Mouse (Mus musculus) midbrain, embryonic 11.5 days (tissue): ENCODE data around the gene Sdk2. TPM values are rescaled to one million over a fixed set of nuclear protein-coding genes. Genes with fewer than 3 reads are reported as not detected.

Experiments used
- ATAC-seq: fragments of 200-750 bp; cut with Nextera tagmentation; 2 replicates; pipeline ENCODE4 v1.8.0; 2017; ENCODE audit warnings: moderate TSS enrichment, moderate library complexity; ENCODE audit not compliant: low FRiP score
- DNase-seq: peaks from one replicate; pipeline ENCODE4 v3.0.0; 2015; ENCODE audit warnings: low spot score; ENCODE audit errors: missing footprints
- H3K27ac ChIP-seq: fragments of 300-500 bp; sonication (generic); 2 replicates; pipeline ENCODE4 v1.5.1; 2014; ENCODE audit warnings: low read depth, low read length
- H3K27me3 ChIP-seq: fragments of 300-500 bp; sonication (generic); 2 replicates; pipeline ENCODE4 v1.6.1; 2014; ENCODE audit warnings: mild to moderate bottlenecking, low read length, moderate library complexity, mixed read lengths; ENCODE audit not compliant: control insufficient read depth, insufficient read depth
- H3K36me3 ChIP-seq: fragments of 300-500 bp; sonication (generic); 2 replicates; pipeline ENCODE4 v1.6.1; 2014; ENCODE audit warnings: mild to moderate bottlenecking, low read length, moderate library complexity, mixed read lengths; ENCODE audit not compliant: control insufficient read depth, insufficient read depth
- H3K4me1 ChIP-seq: fragments of 300-500 bp; sonication (generic); 2 replicates; pipeline ENCODE4 v1.6.1; 2014; ENCODE audit warnings: low read length; ENCODE audit not compliant: control insufficient read depth, insufficient read depth
- H3K4me2 ChIP-seq: fragments of 300-500 bp; sonication (generic); 2 replicates; pipeline ENCODE4 v1.6.1; 2014; ENCODE audit warnings: mild to moderate bottlenecking, moderate library complexity
- H3K4me3 ChIP-seq: fragments of 300-500 bp; sonication (generic); 2 replicates; pipeline ENCODE4 v1.5.1; 2014; ENCODE audit warnings: low read depth, low read length
- H3K9ac ChIP-seq: fragments of 300-500 bp; sonication (generic); 2 replicates; pipeline ENCODE4 v1.6.1; 2014; ENCODE audit warnings: low read length
- H3K9me3 ChIP-seq: fragments of 300-500 bp; sonication (generic); 2 replicates; pipeline ENCODE4 v1.6.1; 2016; ENCODE audit warnings: low read length; ENCODE audit not compliant: control insufficient read depth
- WGBS: fragments of 180-500 bp; shearing (Covaris S2); extraction: QIAGEN DNeasy Blood & Tissue Kit; methylation state at CpG from one replicate; pipeline ENCODE4 v1.1.7; 2014; 5-methylcytosine and 5-hydroxymethylcytosine counted together
- polyA plus RNA-seq: library from polyadenylated mRNA; unstranded; fragments of >200 nt; fragmentation: Nextera tagmentation; extraction: Ambion mirVana; gene quantifications from 2 replicates; pipeline ENCODE4 v1.2.1, GENCODE M21; 2014

The Sdk2 gene
- polyA plus RNA-seq, 1 experiment from 2014 or later: 2.6 TPM

DNA sequence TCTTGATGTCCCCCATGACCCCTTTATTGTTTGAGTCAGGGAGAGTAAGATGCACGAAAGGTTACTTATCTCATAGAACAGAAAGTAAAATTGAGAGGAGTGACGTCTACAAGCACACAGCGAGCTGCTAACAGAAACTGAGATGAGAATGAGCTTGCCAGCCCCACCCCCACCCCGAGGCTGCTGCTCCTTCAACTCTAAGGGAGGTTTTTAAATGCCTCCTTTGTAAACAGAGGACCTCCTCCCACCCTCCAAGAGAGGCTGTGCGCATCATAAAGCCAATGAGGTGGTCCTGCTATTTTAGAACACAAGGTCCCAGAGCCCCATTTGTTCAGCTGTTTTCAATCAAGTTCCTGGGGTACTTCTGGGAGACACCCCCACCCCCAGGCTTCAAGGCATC lies 303.4 kb downstream of the Sdk2 start:
- Histone ChIP-seq H3K4me1 (peaks cover 4% of the 10 kb centered on the region; the same call in 1 of the 2 replicates), H3K27ac (no peak overlapping the region), H3K36me3 (no peaks in the 10 kb centered on the region), H3K9me3 (no peaks in the 10 kb centered on the region), H3K4me2 (no peak overlapping the region), H3K27me3 (no peaks in the 10 kb centered on the region), H3K9ac (no peak overlapping the region), H3K4me3 (no peak overlapping the region)
- ATAC-seq (no peak), DNase-seq (no peak)
- WGBS: 27% methylated on average over 5 of the region's 5 CpGs

DNA sequence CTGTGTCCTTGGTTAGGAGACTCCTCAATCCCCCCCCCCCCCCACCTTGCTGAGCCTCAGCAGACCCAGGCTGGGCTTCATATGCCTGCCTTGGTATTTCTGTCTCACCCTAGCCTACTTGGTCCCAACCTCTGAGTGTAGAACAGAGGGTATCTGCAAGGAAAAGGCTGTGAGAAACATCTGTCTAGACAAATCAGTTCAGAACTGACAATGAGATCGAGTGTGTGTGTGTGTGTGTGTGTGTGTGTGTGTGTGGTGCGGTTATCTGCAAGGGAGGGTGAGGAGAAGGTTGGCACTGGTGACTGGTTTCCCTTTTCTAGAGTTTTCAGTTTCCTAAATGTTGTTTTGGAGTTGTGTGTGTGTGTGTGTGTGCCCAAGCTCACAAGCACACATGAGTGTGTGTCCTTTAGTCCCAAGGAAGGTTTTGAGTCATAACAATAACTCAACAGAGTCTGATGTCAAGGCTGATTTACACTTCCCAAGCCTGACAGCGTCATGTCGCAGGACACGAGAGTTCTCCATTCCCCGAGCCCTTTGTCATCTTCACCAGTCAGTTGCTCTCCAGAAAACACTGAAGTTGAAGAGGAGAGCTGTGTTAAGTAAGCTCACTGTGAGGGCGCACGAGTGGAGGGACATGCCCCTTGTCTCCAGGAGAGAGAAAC lies 304.6 kb downstream of the Sdk2 start:
- no peak overlapping the region for H3K4me3 ChIP-seq
- ATAC-seq (no peak), DNase-seq (no peak)
- H3K4me1 ChIP-seq: peaks cover 4% of the 10 kb centered on the region; the same call in 1 of the 2 replicates
- no peak overlapping the region for H3K4me2 ChIP-seq
- no peaks in the 10 kb centered on the region for H3K36me3 ChIP-seq
- H3K9ac ChIP-seq: no peak overlapping the region
- 81% methylated on average over 8 of the region's 8 CpGs for WGBS
- no peaks in the 10 kb centered on the region for H3K27me3 ChIP-seq
- H3K9me3 ChIP-seq: no peaks in the 10 kb centered on the region
- no peak overlapping the region for H3K27ac ChIP-seq

DNA sequence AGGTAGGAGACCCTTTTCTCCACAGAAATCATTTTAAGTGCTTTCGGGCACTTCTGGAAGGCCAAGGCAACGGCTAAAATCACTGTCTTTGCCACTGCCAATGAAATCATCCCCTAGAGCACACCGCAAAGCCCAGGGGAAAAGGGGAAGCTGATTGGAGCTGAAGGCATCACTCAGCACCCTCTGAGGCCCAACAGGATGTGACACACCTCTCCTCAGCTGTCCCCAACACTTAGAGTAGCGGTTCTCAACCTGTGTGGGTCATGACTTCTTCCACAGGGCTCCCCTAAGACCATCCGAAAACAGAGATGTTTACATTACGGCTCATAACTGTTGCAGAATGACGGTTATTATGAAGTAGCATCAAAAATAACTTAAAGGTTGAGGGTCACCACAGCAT lies 305.2 kb downstream of the Sdk2 start:
- Histone ChIP-seq H3K27me3 (no peaks in the 10 kb centered on the region), H3K27ac (no peak overlapping the region), H3K4me3 (no peak overlapping the region), H3K4me2 (no peak overlapping the region), H3K36me3 (no peaks in the 10 kb centered on the region), H3K4me1 (peaks cover 4% of the 10 kb centered on the region; the same call in 1 of the 2 replicates), H3K9ac (no peak overlapping the region), H3K9me3 (no peaks in the 10 kb centered on the region)
- WGBS: 94% methylated on average over 7 of the region's 7 CpGs
- DNase-seq (no peak), ATAC-seq (no peak)

DNA sequence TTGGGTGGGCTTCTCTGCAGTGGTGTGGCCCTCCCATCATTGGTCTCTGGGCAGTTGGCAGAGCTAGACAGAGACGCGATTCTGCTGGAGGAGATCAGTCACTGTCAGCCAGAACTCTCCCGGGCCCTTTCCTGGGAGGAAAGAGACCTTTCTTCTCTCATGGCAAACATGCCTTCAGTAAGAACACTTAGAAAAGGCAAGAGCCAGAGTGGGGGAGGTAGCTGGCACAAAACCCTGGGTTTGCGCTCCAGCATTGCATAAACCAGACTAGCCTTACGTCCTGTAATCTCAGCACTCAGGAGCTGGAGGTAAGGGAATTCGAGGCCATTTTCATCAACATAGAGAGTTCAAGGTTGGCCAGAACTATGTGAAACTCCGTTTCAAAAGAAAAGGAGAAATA lies 306.4 kb downstream of the Sdk2 start:
- Histone ChIP-seq H3K36me3 (no peaks in the 10 kb centered on the region), H3K27ac (no peak overlapping the region), H3K4me2 (no peak overlapping the region), H3K9ac (no peak overlapping the region), H3K27me3 (no peaks in the 10 kb centered on the region), H3K4me1 (peaks cover 4% of the 10 kb centered on the region; the same call in 1 of the 2 replicates), H3K9me3 (no peaks in the 10 kb centered on the region), H3K4me3 (no peak overlapping the region)
- ATAC-seq: no peak
- DNase-seq: no peak
- 83% methylated on average over 7 of the region's 7 CpGs for WGBS

DNA sequence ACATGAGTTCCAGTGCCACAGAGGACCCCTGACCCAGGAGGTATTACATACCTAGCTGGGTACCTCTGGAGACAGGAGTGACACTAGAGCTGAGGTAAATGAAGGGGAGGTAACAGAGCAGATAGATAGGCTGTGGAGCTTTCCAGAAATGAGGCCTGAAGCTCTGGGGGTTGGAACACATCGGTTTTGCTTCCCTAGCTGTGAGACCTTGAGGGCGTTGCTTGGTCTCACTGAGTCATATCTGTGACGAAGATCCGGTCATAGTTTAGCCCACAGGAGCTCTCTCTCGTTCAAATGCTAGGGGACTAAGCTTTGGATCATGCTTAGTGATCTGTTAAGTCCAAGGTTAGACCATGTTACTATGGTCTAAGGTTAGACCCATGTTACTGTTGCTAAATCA lies 308.0 kb downstream of the Sdk2 start:
- Histone ChIP-seq H3K27ac (no peak overlapping the region), H3K36me3 (no peaks in the 10 kb centered on the region), H3K9me3 (no peaks in the 10 kb centered on the region), H3K4me2 (no peak overlapping the region), H3K9ac (no peak overlapping the region), H3K4me1 (peaks cover 4% of the 10 kb centered on the region; the same call in 1 of the 2 replicates), H3K4me3 (no peak overlapping the region), H3K27me3 (no peaks in the 10 kb centered on the region)
- whole genome bisulfite sequencing: 93% methylated on average over 5 of the region's 5 CpGs
- DNase-seq (no peak), ATAC-seq (no peak)

DNA sequence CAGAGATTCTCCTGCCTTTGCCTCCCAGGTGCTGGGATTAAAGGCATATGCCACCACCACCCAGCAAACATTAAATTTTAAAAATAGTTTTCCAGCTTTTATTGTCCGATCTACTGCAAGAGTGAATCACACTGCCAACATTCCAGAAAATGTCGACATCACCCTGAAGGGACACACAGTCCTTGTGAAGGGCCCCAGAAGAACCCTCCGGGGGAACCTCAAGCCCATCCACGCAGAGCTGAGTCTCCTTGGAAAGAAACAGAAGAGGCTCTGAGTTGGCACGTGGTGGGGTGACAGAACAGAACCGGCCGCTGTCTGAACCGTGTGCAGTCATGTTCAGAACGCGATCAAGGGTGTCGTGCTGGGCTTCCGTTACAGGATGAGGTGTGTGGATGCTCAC lies 310.3 kb downstream of the Sdk2 start:
- ATAC-seq (no peak), DNase-seq (no peak)
- no peaks in the 10 kb centered on the region for H3K9me3 ChIP-seq
- H3K4me2 ChIP-seq: no peak overlapping the region
- H3K4me1 ChIP-seq: peaks cover 4% of the 10 kb centered on the region; the same call in 1 of the 2 replicates
- no peak overlapping the region for H3K9ac ChIP-seq
- no peak overlapping the region for H3K4me3 ChIP-seq
- no peaks in the 10 kb centered on the region for H3K27me3 ChIP-seq
- no peak overlapping the region for H3K27ac ChIP-seq
- 95% methylated on average over 12 of the region's 12 CpGs for WGBS
- no peaks in the 10 kb centered on the region for H3K36me3 ChIP-seq

DNA sequence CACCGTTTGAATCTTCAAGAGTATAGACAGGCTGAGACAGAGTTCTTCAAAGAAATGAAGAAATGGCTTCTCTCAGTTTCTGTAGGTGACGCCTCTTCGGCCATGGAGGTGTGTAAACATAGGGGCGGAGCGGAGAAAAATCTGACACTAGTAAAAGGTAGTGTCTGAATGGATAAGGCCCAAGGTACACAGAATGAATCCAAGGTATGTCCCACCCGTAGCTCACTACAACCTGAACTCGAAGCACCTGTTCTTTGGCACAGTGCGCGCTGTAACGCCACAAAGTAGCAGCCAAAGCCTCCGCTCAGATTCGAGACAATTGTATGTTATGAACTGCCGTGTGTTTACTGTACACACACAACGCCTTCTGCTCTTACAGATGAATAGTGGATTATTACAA lies 311.0 kb downstream of the Sdk2 start:
- Histone ChIP-seq H3K27ac (no peak overlapping the region), H3K4me1 (peaks cover 4% of the 10 kb centered on the region; the same call in 1 of the 2 replicates), H3K9ac (no peak overlapping the region), H3K4me3 (no peak overlapping the region), H3K27me3 (no peaks in the 10 kb centered on the region), H3K36me3 (no peaks in the 10 kb centered on the region), H3K4me2 (no peak overlapping the region), H3K9me3 (no peaks in the 10 kb centered on the region)
- 92% methylated on average over 14 of the region's 14 CpGs for WGBS
- ATAC-seq (no peak), DNase-seq (no peak)

DNA sequence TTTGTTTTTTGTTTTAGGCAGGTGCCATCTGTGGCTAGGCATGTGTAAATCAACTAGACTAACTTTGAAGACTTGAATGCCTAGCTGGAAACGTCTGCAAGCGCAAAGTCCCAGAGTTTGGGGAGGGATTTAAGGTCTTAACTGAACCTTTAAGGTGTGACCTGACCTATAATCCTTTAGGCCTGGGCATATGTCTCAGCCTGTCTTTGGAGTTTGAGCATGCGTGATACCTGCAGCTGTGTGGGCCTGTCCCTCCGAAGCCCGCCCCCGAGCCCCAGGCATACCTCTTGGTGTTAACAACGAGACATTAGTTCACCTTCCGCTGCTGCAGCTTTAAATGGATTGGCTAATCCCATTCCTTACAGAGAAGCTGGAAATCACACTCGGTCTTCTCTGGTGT lies 312.0 kb downstream of the Sdk2 start:
- H3K9me3 ChIP-seq: no peaks in the 10 kb centered on the region
- WGBS: 24% methylated on average over 9 of the region's 9 CpGs
- ATAC-seq: no peak
- no peaks in the 10 kb centered on the region for H3K27me3 ChIP-seq
- H3K4me1 ChIP-seq: peaks cover 5% of the 10 kb centered on the region
- no peaks in the 10 kb centered on the region for H3K36me3 ChIP-seq
- H3K27ac ChIP-seq: no peak overlapping the region
- H3K9ac ChIP-seq: no peak overlapping the region
- DNase-seq: peak; percentile 86
- no peak overlapping the region for H3K4me3 ChIP-seq
- no peak overlapping the region for H3K4me2 ChIP-seq

DNA sequence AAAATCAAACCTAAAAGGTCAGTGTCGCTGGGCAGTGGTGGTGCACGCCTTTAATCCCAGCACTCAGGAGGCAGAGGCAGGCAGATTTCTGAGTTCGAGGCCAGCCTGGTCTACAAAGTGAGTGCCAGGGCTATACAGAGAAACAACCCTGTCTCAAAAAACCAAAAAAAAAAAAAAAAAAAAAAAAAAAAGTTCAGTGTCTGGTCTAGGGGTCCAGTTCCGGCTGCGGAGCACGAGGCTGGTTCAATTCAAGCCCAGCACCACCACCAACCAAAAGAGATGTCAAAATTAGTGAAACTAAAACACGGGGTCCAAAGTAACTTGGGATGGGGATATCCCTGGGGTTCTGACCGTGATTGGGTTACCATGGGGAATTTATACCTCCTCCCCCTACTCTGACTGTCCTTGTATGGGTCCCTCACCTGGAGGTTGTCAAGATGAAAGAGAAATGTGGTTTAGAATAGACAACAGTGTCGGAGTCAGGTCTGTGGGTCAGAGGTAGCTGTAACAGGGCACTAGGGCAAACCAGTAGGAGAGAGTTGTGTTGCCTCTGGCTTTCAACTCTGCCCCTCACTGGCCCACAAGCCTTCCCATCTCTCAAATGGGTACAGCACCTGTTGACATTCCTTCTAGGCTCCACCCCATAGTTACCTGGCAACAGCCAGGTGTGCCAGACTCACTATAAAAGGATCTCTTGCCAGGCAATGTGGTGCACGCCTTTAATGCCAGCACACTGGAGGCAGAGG lies 314.0 kb downstream of the Sdk2 start:
- Histone ChIP-seq H3K4me1 (peaks cover 25% of the 10 kb centered on the region), H3K4me3 (no peak overlapping the region), H3K36me3 (no peaks in the 10 kb centered on the region), H3K9me3 (no peaks in the 10 kb centered on the region), H3K27me3 (no peaks in the 10 kb centered on the region), H3K27ac (no peak overlapping the region), H3K9ac (no peak overlapping the region), H3K4me2 (no peak overlapping the region)
- no peak for DNase-seq
- WGBS: 96% methylated on average over 10 of the region's 10 CpGs
- no peak for ATAC-seq
